9 mouse cellular contexts compared by ENCODE assay signal in the genomic region with DNA sequence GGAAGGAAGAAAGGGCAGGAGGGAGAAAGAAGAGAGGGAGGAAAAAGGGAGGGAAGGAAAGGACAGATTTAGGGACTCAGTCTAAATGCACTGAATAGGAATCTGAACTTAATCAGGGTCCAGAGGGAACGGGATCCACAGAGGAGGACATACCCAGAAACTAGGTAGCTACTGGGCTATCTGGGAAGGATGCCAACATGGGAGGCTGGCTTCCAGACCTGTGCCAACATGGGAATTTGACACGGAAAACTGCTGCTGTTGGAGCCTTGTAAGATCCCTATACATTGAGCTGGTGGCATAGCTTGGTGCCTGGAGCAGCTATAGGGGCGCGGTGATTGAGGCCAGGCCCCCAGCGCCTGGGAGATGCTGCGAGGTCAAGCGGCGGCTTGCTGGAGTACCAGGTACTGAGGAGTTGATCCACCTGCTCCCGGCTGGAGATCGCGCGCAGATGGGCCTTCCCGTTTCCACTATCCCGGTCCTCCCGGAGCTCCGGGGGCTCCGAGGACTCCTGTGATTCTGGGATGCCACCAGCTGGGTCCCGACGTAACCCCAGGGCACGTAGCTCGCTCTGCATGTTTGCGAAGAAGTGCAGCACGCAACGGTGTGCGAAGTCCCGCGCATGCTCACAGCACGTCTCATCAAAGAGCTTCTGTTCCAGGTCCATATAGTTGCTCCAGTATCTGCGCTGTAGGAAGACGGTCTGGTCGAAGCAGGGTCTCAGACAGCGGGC. TPM values are rescaled to one million over a fixed set of nuclear protein-coding genes. Genes with fewer than 3 reads are reported as not detected.
DNase-seq lines count a peak whose midpoint lies in the region; ATAC-seq lines count a peak whose summit lies in the region.
"Had no signal": no experiment of that assay in that cellular context is flagged by ENCODE, and none has a peak within 500 bp of the region (broad histone marks: within the 10 kb centered on the region; RNA-seq: fewer than 3 reads in every experiment).

No protein-coding gene starts in this region.

- no peaks in the 10 kb centered on the region for H3K4me1 ChIP-seq in hindbrain, embryonic 11.5 days (replicated peaks; ENCODE audit: control insufficient read depth, insufficient read depth, low read length)
- H3K4me1 ChIP-seq in midbrain, embryonic 15.5 days = no peaks in the 10 kb centered on the region; the same call in 1 of the 2 replicates

- H3K27me3 ChIP-seq in hindbrain, embryonic 11.5 days (ENCODE audit: control insufficient read depth, insufficient read depth, low read length) = 0 out of 2 replicates have a peak, but pooled peaks cover 2% of the 10 kb centered on the region
- H3K27me3 ChIP-seq in midbrain, embryonic 15.5 days (replicated peaks) = no peaks in the 10 kb centered on the region

- ATAC-seq in hindbrain, embryonic 11.5 days (ENCODE audit: low FRiP score) = no peak
- peak; percentile 60 for ATAC-seq in midbrain, embryonic 15.5 days (replicated peaks)

- peak overlapping the region; percentile 24 for H3K4me3 ChIP-seq in hindbrain, embryonic 11.5 days (ENCODE audit: low read depth, low read length)
- peak overlapping the region; percentile 35 for H3K4me3 ChIP-seq in midbrain, embryonic 15.5 days

- 27% methylated on average over 32 of the region's 32 CpGs for WGBS in hindbrain, embryonic 11.5 days
- 28% methylated on average over 32 of the region's 32 CpGs for WGBS in midbrain, embryonic 15.5 days

- H3K9me3 ChIP-seq in hindbrain, embryonic 11.5 days (ENCODE audit: control insufficient read depth, low read length) = no peaks in the 10 kb centered on the region
- no peaks in the 10 kb centered on the region for H3K9me3 ChIP-seq in midbrain, embryonic 15.5 days

- peak overlapping the region; percentile 17; the same call in 1 of the 2 replicates for H3K9ac ChIP-seq in hindbrain, embryonic 11.5 days (ENCODE audit: low read depth, low read length)
- peak overlapping the region; percentile 38 for H3K9ac ChIP-seq in midbrain, embryonic 15.5 days

- DNase-seq in left cerebral cortex, postnatal 25 days (ENCODE audit: low spot score in 2 of 2) = peak; percentile 48 to 54
- no peak for DNase-seq in left cerebral cortex, postnatal 10 days (ENCODE audit: extremely low spot score in 1 of 2, low spot score in 2 of 2)
- DNase-seq in cerebellum, postnatal 10 days = peak; percentile 65 to 78
- peak; percentile 32 for DNase-seq in hindbrain, embryonic 11.5 days (ENCODE audit: low spot score)
- DNase-seq in T-cell, adult 2 months (ENCODE audit: low spot score) = no peak
- no peak for DNase-seq in layer of hippocampus, adult 9-11 months
- no peak for DNase-seq in thymus, postnatal 36 days

- no peak overlapping the region for H3K27ac ChIP-seq in hindbrain, embryonic 11.5 days (ENCODE audit: low read depth, low read length)
- no peak overlapping the region for H3K27ac ChIP-seq in midbrain, embryonic 15.5 days
- H3K27ac ChIP-seq: macrophage had no signal

- intact Hi-C loops in left cerebral cortex, postnatal 25 days (cut with DNase I) = no loop called here
- intact Hi-C loops in left cerebral cortex, postnatal 10 days (cut with DNase I) = no loop called here

- H3K36me3 ChIP-seq in hindbrain, embryonic 11.5 days (ENCODE audit: control insufficient read depth, insufficient read depth, low read length) = no peaks in the 10 kb centered on the region
- no peaks in the 10 kb centered on the region for H3K36me3 ChIP-seq in midbrain, embryonic 15.5 days (replicated peaks)

- H3K4me2 ChIP-seq in hindbrain, embryonic 11.5 days (replicated peaks; ENCODE audit: low read depth, low read length) = peak overlapping the region; percentile 39
- H3K4me2 ChIP-seq in midbrain, embryonic 15.5 days = peak overlapping the region; percentile 60

RNA-seq across cellular contexts. Expression of gene Calhm3, which starts 6.1 kb away (rescaled TPM):
- not detected for total RNA-seq in left cerebral cortex, postnatal 25 days (2021)
- total RNA-seq in left cerebral cortex, postnatal 10 days (2021) = not detected
- polyA plus RNA-seq in hindbrain, embryonic 11.5 days (2014; fragmentation: Nextera tagmentation; extraction: Ambion mirVana) = not detected in 2 replicates
- not detected in 2 replicates for polyA plus RNA-seq in midbrain, embryonic 15.5 days (2015; fragmentation: Nextera tagmentation; extraction: Ambion mirVana)
- polyA plus RNA-seq: macrophage had no signal

RNA-seq across cellular contexts. Expression of gene Calhm1, which starts 7.4 kb away (rescaled TPM):
- total RNA-seq in left cerebral cortex, postnatal 25 days (2021) = not detected
- total RNA-seq in left cerebral cortex, postnatal 10 days (2021) = not detected
- polyA plus RNA-seq in hindbrain, embryonic 11.5 days (2014; fragmentation: Nextera tagmentation; extraction: Ambion mirVana) = not detected in 2 replicates
- not detected in 2 replicates for polyA plus RNA-seq in midbrain, embryonic 15.5 days (2015; fragmentation: Nextera tagmentation; extraction: Ambion mirVana)
- polyA plus RNA-seq: macrophage had no signal

RNA-seq across cellular contexts. Expression of gene Calhm2, which starts 13.4 kb away (rescaled TPM):
- total RNA-seq in left cerebral cortex, postnatal 25 days (2021) = 1 to 10 TPM; 5.3 to 8.4 TPM
- 1 to 10 TPM; 3.0 to 4.3 TPM for total RNA-seq in left cerebral cortex, postnatal 10 days (2021)
- polyA plus RNA-seq in hindbrain, embryonic 11.5 days (2014; fragmentation: Nextera tagmentation; extraction: Ambion mirVana) = 0.42 and 0.78 TPM in 2 replicates
- polyA plus RNA-seq in midbrain, embryonic 15.5 days (2015; fragmentation: Nextera tagmentation; extraction: Ambion mirVana) = 1.1 and 1.5 TPM in 2 replicates

RNA-seq across cellular contexts. Expression of gene Neurl1a, which starts 27.1 kb away (rescaled TPM):
- total RNA-seq in left cerebral cortex, postnatal 25 days (2021) = 100 to 1,000 TPM; 188 to 191 TPM
- 100 to 1,000 TPM; 107 to 111 TPM for total RNA-seq in left cerebral cortex, postnatal 10 days (2021)
- polyA plus RNA-seq in hindbrain, embryonic 11.5 days (2014; fragmentation: Nextera tagmentation; extraction: Ambion mirVana) = 2.9 and 3.4 TPM in 2 replicates
- 14.8 and 15.0 TPM in 2 replicates for polyA plus RNA-seq in midbrain, embryonic 15.5 days (2015; fragmentation: Nextera tagmentation; extraction: Ambion mirVana)

Comparison
In these comparisons a context has a peak if more than half of its experiments do, and no peak if none do; other contexts are left out.
1. DNase-seq: peak in left cerebral cortex, postnatal 25 days (2 of 2), cerebellum, postnatal 10 days (2 of 2) and hindbrain, embryonic 11.5 days (single experiment); none in left cerebral cortex, postnatal 10 days (0 of 2), T-cell, adult 2 months (single experiment), layer of hippocampus, adult 9-11 months (single experiment) and thymus, postnatal 36 days (0 of 2).